Mouse (Mus musculus): ENCODE results near the gene Aamp.
A peak's percentile ranks its signal among the peaks of the same experiment; 100 is the strongest.

Aamp gene

DNA sequence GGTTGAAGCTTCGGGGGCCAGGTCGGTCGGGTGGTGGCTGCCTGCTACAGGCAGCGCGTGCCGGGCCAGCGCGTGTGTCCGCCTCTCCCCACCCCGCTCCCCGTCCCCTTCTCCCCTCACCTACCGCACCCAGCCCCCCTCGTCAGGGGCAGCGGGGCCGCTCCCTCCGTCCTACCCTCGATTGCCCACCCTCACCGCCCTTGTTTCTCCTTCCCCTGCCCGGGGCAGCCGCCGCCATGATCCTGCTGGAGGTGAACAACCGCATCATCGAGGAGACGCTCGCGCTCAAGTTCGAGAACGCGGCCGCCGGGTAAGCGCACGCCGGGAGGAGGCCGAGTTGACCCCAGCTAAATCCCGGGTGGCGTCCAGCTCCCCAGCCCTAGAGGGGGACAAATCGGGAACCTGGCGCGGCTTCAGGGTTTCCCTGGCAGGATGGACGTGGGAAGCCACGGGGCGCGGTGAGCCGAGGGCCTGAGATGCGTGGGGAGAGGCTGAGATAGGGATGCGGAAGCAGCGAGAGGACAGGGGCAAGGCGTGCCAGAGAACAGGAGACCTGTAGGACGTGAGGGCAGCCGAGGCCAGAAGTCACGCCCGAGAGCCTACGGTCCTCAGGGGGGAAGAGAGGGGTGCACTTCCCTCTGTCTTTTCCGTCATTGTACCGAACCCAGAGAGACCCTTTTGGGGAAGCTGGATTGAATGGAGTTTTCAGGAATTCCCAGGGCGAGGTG, 47.8 kb downstream of the Aamp start:
- DNase-seq: peak; percentile 57 to 61

- DNase-seq: peak; percentile 97 to 98
Measured at GRCm38 (mm10) chr1:74235938-74236589, 48.5 kb downstream of the Aamp start, which contains the start of gene Arpc2. Gene Arpc2 (plus strand): TSS chr1:74236084.

GRCm38 (mm10) chr1:74230992-74231391, 53.5 kb downstream of the Aamp start:
- no peak for DNase-seq

DNA sequence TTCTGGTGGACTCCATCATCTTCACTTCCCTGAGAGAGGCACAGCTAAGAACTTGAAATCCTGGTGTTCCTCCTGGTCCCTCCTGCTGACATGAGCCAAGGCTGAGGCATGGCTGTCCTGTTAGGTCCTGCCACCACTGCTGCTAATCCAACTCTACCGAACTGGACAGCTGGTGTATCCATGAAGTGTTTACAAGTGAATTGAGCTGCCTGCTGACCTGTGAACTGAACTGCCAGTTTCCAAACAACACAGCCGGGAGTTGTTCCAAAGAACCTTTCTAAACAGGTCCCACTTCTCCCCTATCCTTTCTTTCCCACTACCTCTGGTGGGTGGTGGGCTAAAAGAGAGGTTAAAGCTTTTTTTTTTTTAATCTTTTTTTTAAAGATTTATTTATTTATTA, 54.6 kb downstream of the Aamp start:
- DNase-seq: no peak
